Mouse (Mus musculus): ENCODE measurements around the gene Akr1b10.

GRCm38 (mm10) chr6:34354354-34355348 is 29.4 kb upstream of the Akr1b10 start:
- no peak for TF ChIP-seq TAL1 (IDR thresholded peaks at IDR 0.05; ENCODE audit: low read length)
- TF ChIP-seq GATA1 (IDR thresholded peaks at IDR 0.05; ENCODE audit: low read length): no peak

Data from erythroblast, embryonic 14.5 days (primary cell).